Mouse (Mus musculus): ENCODE results near the gene Oasl2. TPM values are rescaled to one million over a fixed set of nuclear protein-coding genes. Genes with fewer than 3 reads are reported as not detected.
"Not testable (repeated sequence)": the region's sequence is repeated elsewhere in the genome, so short reads cannot be mapped to it uniquely, and the experiment has no call there.

Gene Oasl2
- polyA plus RNA-seq (2012; ENCODE audit: insufficient read depth, insufficient read length, missing spikeins): 359 and 380 TPM in 2 replicates

DNA sequence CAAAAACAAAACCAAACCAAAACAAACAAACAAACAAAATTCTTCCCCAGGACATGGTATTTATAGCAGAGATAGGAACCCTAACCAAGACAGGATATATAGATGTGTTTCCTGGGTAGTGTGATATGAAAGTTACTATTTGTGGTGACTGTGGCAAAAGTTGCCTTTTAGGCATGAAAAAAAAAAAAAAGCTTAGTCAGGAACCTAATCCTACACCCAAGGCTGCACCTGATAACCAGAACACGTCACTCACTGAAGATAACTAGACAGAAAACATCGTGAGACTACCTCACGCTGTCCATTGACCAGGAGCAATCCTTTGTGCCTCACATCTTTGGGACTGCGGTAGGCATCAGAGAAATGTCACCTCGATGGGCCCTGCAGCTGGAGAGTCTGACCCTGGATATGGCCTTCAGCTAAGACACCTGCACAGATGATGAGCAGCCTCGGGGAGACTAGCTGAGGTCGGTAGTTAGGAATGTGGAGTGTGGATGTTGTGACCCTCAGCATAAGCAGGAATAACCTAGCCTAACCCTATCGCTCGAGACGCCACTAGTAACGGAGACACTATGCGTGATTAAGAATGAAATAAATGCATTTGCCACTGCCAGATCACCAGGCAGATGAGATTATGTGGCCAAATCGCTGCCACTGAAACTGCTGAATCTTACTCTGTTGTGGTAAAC is at the start of gene Oasl2:
Oasl2 (plus strand) TSS at position 249 of the 686 bp plus-strand sequence.
- Histone ChIP-seq H3K4me1 (ENCODE audit: control insufficient read depth, insufficient read depth, low read length) (no peaks in the 10 kb centered on the region), H3K27ac (ENCODE audit: insufficient read depth, low read depth, low read length) (no peak within 1 kb of the TSS), H3K4me3 (ENCODE audit: insufficient read depth, low read length) (peak within 1 kb of the TSS; percentile 54)
- no peak for TF ChIP-seq CTCF (IDR thresholded peaks at IDR 0.05; ENCODE audit: low read depth, low read length)
- TF ChIP-seq POLR2A (IDR thresholded peaks at IDR 0.05; ENCODE audit: borderline replicate concordance, low read depth, low read length): no peak

DNA sequence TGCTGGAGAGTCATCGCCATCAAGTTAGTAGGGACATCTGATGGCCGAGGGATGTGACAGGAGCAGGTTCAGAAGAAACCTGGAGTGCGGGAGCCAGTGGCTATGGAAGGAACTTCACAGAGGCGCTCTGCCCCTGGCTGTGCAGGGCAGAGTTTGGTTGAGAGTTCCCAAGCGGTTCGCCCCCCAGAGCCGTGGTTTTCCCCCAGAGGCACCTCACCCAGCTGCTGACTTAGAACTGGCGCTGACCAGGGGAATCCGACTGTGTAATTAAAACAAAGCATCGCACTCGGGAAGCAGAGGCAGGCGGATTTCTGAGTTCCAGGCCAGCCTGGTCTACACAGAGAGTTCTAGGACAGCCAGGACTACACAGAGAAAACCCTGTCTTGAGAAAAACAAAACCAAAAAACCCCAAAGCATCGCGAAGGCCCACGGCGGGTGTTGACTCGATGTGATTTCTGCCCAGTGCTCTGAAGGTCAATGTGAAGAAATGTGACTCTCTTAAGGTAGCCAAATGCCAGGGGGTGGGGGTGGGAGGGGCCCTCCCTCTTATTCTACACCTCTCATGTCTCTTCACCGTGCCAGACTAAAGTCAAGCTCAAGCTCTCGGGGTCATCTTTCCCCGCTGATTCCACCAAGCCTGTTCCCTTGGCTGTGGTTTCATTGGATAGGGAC is 45.0 kb upstream of the Oasl2 start:
- Histone ChIP-seq H3K4me1 (ENCODE audit: control insufficient read depth, insufficient read depth, low read length) (peaks cover 18% of the 10 kb centered on the region), H3K4me3 (ENCODE audit: insufficient read depth, low read length) (no peak overlapping the region), H3K27ac (ENCODE audit: insufficient read depth, low read depth, low read length) (no peak overlapping the region)
- TF ChIP-seq POLR2A (IDR thresholded peaks at IDR 0.05; ENCODE audit: borderline replicate concordance, low read depth, low read length): no peak
- TF ChIP-seq CTCF (IDR thresholded peaks at IDR 0.05; ENCODE audit: low read depth, low read length): no peak

DNA sequence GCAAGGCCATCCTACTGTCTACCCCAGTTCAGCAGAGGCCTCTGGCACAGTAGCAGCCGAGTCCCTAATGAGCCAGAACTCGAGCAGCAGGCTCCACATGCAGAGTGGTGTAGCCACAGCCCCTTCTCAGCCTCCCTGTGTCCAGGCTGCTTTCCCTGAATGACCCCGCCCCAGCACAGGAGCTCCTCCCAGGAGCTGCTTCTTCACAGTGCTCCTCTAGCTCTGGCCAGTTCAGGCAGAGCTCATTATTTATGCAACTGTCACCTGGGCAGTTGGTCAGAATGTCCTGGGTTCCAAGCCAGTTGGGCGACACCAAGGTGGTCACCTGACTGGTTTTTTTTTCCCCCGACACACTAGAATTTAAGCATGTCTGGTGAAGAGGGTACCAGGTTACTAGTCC is 43.4 kb upstream of the Oasl2 start, which contains the start of gene 4930519G04Rik:
4930519G04Rik (plus strand) TSS at position 301 of the 400 bp plus-strand sequence.
- H3K4me3 ChIP-seq (ENCODE audit: insufficient read depth, low read length): not testable (repeated sequence)
- H3K4me1 ChIP-seq (ENCODE audit: control insufficient read depth, insufficient read depth, low read length): peaks cover 21% of the 10 kb centered on the region
- H3K27ac ChIP-seq (ENCODE audit: insufficient read depth, low read depth, low read length): peak within 1 kb of the TSS; percentile 79

DNA sequence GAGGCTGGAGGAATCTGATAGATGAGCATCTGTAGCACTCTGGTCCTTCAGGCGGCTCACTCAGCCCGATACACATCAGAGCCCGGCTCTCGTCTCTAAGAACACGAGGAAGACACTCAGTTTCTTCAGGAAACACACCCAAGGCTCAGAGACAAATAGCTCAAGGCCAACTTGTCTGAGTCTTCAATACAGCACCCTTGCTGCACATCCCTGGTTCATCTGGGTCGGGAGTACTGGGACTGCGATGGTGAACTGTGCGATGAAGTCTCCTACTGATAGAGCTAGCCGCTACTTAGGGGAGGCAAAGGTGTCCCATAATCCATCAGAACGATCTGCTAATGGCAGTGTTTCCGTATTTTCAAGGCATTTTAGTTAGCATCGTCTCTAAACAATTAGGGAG is 38.2 kb upstream of the Oasl2 start, which contains the start of gene Gm9936:
Gm9936 (minus strand) TSS at position 101 of the 400 bp plus-strand sequence.
- no peak for TF ChIP-seq CTCF (IDR thresholded peaks at IDR 0.05; ENCODE audit: low read depth, low read length)
- TF ChIP-seq POLR2A (IDR thresholded peaks at IDR 0.05; ENCODE audit: borderline replicate concordance, low read depth, low read length): no peak
- H3K27ac ChIP-seq (ENCODE audit: insufficient read depth, low read depth, low read length): no peak within 1 kb of the TSS
- H3K4me1 ChIP-seq (ENCODE audit: control insufficient read depth, insufficient read depth, low read length): peaks cover 25% of the 10 kb centered on the region
- no peak within 1 kb of the TSS for H3K4me3 ChIP-seq (ENCODE audit: insufficient read depth, low read length)

DNA sequence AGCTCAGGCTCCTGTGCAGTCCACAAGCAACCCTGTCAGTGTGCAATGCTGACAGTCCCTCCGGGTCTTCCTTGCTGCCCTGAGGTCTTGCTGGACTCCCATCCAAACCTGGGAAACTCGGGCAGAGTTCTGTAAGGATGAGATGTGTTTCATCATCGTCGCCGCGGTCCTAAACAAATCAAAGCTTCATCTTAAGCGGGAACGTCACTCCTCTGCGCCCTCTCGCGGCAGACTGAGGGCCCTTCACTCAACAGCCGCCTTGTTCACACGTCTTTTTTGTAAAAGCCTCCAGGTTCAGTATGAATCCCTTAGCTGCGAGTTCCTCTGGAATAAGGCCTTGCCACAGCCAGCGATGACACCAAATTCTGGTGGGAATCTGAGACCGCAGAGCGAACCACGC is 37.5 kb upstream of the Oasl2 start:
- H3K4me1 ChIP-seq (ENCODE audit: control insufficient read depth, insufficient read depth, low read length): peaks cover 22% of the 10 kb centered on the region
- peak; percentile 78 for TF ChIP-seq CTCF (IDR thresholded peaks at IDR 0.05; ENCODE audit: low read depth, low read length)
- no peak for TF ChIP-seq POLR2A (IDR thresholded peaks at IDR 0.05; ENCODE audit: borderline replicate concordance, low read depth, low read length)
- no peak overlapping the region for H3K4me3 ChIP-seq (ENCODE audit: insufficient read depth, low read length)
- H3K27ac ChIP-seq (ENCODE audit: insufficient read depth, low read depth, low read length): no peak overlapping the region

DNA sequence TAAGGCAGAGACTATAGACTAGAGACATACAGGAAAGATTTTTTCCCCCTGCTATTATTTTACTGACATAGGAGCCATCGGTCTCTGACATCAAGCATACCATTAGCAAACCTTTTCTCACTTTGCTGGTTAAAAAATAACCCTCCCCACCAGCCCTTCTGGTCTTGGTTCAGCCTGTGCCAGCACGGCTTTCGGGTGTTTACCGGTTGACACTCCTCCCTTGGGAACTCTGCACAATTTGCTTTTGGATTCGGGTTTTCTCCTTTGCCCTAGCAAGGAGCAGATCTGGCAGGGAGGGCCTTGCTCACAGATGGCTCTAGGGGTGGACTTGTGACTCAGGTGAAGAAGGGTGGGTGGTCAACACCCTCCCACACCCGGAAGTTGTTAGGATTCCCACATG is 35.0 kb upstream of the Oasl2 start:
- no peak overlapping the region for H3K27ac ChIP-seq (ENCODE audit: insufficient read depth, low read depth, low read length)
- no peak overlapping the region for H3K4me3 ChIP-seq (ENCODE audit: insufficient read depth, low read length)
- TF ChIP-seq POLR2A (IDR thresholded peaks at IDR 0.05; ENCODE audit: borderline replicate concordance, low read depth, low read length) (no peak), CTCF (IDR thresholded peaks at IDR 0.05; ENCODE audit: low read depth, low read length) (no peak)
- H3K4me1 ChIP-seq (ENCODE audit: control insufficient read depth, insufficient read depth, low read length): peaks cover 6% of the 10 kb centered on the region; the same call in 1 of the 2 replicates

DNA sequence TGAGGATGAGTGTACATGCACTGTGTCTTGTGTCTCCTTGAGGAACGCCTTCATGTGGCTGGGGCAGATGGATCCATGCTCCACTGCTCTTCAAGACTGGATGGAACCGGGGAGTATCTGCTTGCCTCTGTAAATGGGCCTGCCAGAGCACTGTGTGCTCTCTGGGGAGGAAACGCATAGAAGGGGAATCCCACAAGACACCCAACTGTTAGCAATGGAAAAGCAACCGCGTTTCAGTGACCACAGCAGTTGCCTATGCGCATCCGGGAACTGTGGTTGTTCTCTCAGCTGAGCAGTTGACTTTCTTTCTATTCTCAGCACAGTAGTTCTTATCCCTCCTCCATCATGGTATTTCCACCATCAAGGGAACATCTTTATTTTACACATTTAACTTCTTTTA is 31.9 kb upstream of the Oasl2 start:
- TF ChIP-seq CTCF (IDR thresholded peaks at IDR 0.05; ENCODE audit: low read depth, low read length): no peak
- TF ChIP-seq POLR2A (IDR thresholded peaks at IDR 0.05; ENCODE audit: borderline replicate concordance, low read depth, low read length): no peak
- H3K4me1 ChIP-seq (ENCODE audit: control insufficient read depth, insufficient read depth, low read length): no peaks in the 10 kb centered on the region
- H3K4me3 ChIP-seq (ENCODE audit: insufficient read depth, low read length): no peak overlapping the region
- H3K27ac ChIP-seq (ENCODE audit: insufficient read depth, low read depth, low read length): no peak overlapping the region

DNA sequence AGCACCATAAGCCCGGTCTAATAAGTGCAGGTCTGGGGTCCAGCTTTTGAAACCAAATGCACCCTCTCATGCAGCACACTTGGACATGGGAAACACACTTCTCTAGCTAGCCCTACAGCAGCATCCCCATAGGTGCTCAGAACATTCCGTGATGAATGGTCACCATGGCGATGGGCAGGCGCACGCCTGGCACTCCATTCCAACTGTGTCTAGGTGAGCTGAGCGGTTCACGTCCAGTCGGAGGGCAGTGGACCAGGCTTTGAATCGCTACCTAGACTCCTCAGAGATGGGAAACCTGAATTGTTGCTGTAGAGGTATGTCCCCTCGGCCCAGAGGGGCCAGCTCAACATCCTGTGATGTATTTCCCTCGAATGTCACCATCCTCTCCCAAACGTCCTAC is 31.5 kb upstream of the Oasl2 start:
- Histone ChIP-seq H3K27ac (ENCODE audit: insufficient read depth, low read depth, low read length) (no peak overlapping the region), H3K4me3 (ENCODE audit: insufficient read depth, low read length) (no peak overlapping the region)

DNA sequence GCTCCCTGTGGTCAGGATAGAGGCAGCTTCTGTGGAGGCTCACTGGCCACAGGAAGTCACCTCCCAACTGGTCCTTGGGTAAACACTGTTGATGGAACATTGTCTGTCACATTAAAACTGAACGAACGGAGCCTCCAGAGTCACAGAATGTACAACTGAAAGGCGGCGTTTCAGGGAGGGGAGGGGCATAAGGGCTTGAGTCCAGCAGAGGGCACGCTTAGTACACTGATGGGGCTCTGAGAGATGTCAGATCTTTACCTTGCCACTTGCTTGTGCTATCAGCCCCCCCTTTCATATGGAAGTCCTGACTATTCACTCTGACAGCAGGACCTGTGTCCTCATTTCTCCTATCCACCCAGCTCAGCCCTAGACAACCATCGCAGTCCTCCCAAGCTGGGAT is 20.9 kb upstream of the Oasl2 start:
- no peaks in the 10 kb centered on the region for H3K4me1 ChIP-seq (ENCODE audit: control insufficient read depth, insufficient read depth, low read length)
- no peak overlapping the region for H3K27ac ChIP-seq (ENCODE audit: insufficient read depth, low read depth, low read length)
- TF ChIP-seq CTCF (IDR thresholded peaks at IDR 0.05; ENCODE audit: low read depth, low read length) (0 out of 2 replicates have a peak, but pooled peaks have one; percentile 6), POLR2A (IDR thresholded peaks at IDR 0.05; ENCODE audit: borderline replicate concordance, low read depth, low read length) (no peak)
- no peak overlapping the region for H3K4me3 ChIP-seq (ENCODE audit: insufficient read depth, low read length)

More for the DNA sequence above, 31.5 kb upstream of the Oasl2 start:
- TF ChIP-seq POLR2A (IDR thresholded peaks at IDR 0.05; ENCODE audit: borderline replicate concordance, low read depth, low read length) (no peak), CTCF (IDR thresholded peaks at IDR 0.05; ENCODE audit: low read depth, low read length) (no peak)
- H3K4me1 ChIP-seq (ENCODE audit: control insufficient read depth, insufficient read depth, low read length): no peaks in the 10 kb centered on the region

DNA sequence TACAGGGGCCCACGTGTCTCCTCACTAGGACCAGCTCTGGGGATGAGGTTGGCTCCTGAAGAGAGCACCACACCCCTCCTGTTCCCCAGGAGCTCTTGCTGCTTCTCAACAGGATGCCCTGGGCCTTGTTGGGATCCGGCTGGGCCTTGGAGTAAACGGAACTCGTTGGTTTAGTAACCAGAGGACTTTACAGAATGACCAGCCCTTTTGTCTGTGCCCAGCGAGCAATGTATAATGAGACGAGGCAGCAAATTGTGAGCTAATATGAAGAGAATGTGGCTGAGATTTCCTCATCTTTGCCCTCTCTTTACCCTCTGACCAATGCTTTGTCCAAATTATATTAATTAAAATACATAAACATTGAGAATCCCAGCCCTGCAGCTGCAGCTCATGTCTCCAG is 20.4 kb upstream of the Oasl2 start:
- H3K4me1 ChIP-seq (ENCODE audit: control insufficient read depth, insufficient read depth, low read length): no peaks in the 10 kb centered on the region
- no peak overlapping the region for H3K27ac ChIP-seq (ENCODE audit: insufficient read depth, low read depth, low read length)
- TF ChIP-seq POLR2A (IDR thresholded peaks at IDR 0.05; ENCODE audit: borderline replicate concordance, low read depth, low read length) (no peak), CTCF (IDR thresholded peaks at IDR 0.05; ENCODE audit: low read depth, low read length) (no peak)
- no peak overlapping the region for H3K4me3 ChIP-seq (ENCODE audit: insufficient read depth, low read length)

All from bone marrow macrophage, adult 2 months (primary cell).